Mouse (Mus musculus) forebrain, embryonic 13.5 days (tissue): ENCODE measurements around the gene Pibf1. TPM values are rescaled to one million over a fixed set of nuclear protein-coding genes. Genes with fewer than 3 reads are reported as not detected.

Experiments used
- ATAC-seq: fragments of 200-750 bp; cut with Nextera tagmentation; 2 replicates; pipeline ENCODE4 v1.8.0; 2017
- H3K27ac ChIP-seq: fragments of 300-500 bp; sonication (generic); 2 replicates; pipeline ENCODE4 v1.5.1; 2015; ENCODE audit warnings: inconsistent platforms, mild to moderate bottlenecking, moderate library complexity
- H3K27me3 ChIP-seq: fragments of 300-500 bp; sonication (generic); 2 replicates; pipeline ENCODE4 v1.6.1; 2015; ENCODE audit warnings: mild to moderate bottlenecking, inconsistent platforms
- H3K36me3 ChIP-seq: fragments of 300-500 bp; sonication (generic); 2 replicates; pipeline ENCODE4 v1.6.1; 2015; ENCODE audit warnings: mild to moderate bottlenecking, inconsistent platforms; ENCODE audit not compliant: poor library complexity, severe bottlenecking
- H3K4me1 ChIP-seq: fragments of 300-500 bp; sonication (generic); 2 replicates; pipeline ENCODE4 v1.6.1; 2015; ENCODE audit warnings: inconsistent platforms
- H3K4me2 ChIP-seq: fragments of 300-500 bp; sonication (generic); 2 replicates; pipeline ENCODE4 v1.6.1; 2015; ENCODE audit warnings: inconsistent platforms, mild to moderate bottlenecking, moderate library complexity
- H3K4me3 ChIP-seq: fragments of 300-500 bp; sonication (generic); 2 replicates; pipeline ENCODE4 v1.5.1; 2015; ENCODE audit warnings: mild to moderate bottlenecking, inconsistent platforms
- H3K9ac ChIP-seq: fragments of 300-500 bp; sonication (generic); 2 replicates; pipeline ENCODE4 v1.6.1; 2015; ENCODE audit warnings: mild to moderate bottlenecking, inconsistent platforms
- H3K9me3 ChIP-seq: fragments of 300-500 bp; sonication (generic); replicated peaks from 2 replicates; pipeline ENCODE4 v1.6.1; 2016; ENCODE audit warnings: inconsistent platforms
- WGBS: fragments of 180-500 bp; shearing (Covaris S2); methylation state at CpG from one replicate; pipeline ENCODE4 v1.1.7; 2015; 5-methylcytosine and 5-hydroxymethylcytosine counted together
- polyA plus RNA-seq: library from polyadenylated mRNA; unstranded; fragments of >200 nt; fragmentation: Nextera tagmentation; extraction: Ambion mirVana; gene quantifications from 2 replicates; pipeline ENCODE4 v1.2.1, GENCODE M21; 2015

Gene Pibf1
- polyA plus RNA-seq, 1 experiment from 2014 or later = 21.2 TPM

DNA sequence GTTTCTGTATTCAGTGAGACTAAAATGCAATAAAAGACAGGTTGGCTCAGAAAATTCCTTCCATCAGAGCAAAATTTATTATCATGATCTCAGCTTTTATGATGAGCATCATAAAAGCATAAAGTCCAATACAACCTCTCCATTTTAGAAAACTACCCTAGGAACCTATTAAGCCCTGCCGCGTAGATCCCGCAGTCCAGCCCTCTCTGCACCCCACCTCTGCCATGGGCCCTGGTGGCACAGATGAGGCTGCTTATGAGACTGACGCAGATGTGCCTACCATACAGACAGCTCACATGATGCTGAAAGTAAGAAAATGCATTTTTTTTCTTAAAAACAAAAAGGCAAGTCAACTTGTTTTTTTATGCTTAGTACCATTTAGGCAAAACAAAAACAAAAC is 126.7 kb downstream of the Pibf1 start:
- Histone ChIP-seq H3K9ac (no peak overlapping the region), H3K4me2 (no peak overlapping the region), H3K4me3 (no peak overlapping the region), H3K27me3 (no peaks in the 10 kb centered on the region), H3K9me3 (no peaks in the 10 kb centered on the region), H3K4me1 (no peaks in the 10 kb centered on the region), H3K27ac (no peak overlapping the region), H3K36me3 (no peaks in the 10 kb centered on the region; the same call in 1 of the 2 replicates)
- WGBS = 94% methylated on average over 4 of the region's 4 CpGs
- ATAC-seq = no peak

DNA sequence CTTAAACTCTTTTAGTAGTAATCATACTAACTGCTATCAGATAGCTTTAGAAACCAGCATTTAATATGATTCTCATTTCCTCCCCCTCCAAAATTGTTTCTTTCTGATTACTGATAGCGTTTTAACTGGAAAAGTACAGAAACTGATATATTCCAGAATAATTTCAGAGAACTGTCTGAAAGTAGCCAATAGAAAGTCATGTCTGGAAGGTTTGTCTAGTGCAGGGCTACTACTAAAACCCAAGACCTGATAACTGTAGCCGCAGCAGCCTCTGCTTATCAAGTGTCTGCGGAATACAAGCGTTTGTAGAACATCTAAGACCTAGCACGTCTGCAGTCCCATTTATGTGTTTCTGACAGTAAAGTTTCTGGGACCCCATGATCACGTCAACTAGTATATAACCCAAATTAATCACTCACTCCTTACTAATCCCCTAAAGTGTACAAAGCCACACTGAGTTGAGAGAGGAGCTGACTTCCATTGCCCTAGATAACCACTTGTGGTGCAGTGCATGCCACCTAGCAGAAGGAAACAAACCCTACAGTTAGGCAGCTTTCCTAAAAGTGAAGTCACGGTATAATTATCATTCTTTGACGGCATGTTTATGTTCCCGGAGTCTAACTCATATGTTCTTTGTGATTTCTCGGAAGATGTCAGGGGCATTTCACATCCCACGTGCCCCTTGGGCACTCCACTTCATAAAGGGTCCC is 130.0 kb downstream of the Pibf1 start:
- Histone ChIP-seq H3K36me3 (no peaks in the 10 kb centered on the region), H3K4me1 (no peaks in the 10 kb centered on the region), H3K9ac (no peak overlapping the region), H3K4me3 (no peak overlapping the region), H3K27me3 (no peaks in the 10 kb centered on the region), H3K9me3 (no peaks in the 10 kb centered on the region), H3K27ac (no peak overlapping the region), H3K4me2 (no peak overlapping the region)
- ATAC-seq = no peak
- WGBS = 93% methylated on average over 11 of the region's 11 CpGs

DNA sequence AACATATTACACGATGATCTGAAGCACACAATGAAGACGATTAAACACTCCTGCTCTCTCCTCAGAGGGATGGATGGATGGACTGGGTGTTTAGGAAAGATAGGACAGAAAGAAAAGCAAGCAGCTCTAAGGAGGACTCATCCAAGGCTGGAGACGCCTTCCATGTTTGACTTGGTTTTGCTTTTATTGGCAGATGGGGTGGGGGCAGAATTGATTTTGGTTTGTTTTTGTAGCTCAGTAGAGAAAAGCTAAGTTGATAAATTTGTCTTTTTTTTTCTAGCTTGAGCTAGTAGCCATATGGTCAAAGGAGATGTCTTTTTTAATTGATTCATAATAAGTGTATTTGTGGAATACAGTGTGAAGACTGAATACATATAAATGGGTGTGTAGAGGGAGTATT is 133.8 kb downstream of the Pibf1 start:
- WGBS = 94% methylated on average over 3 of the region's 3 CpGs
- H3K9me3 ChIP-seq = no peaks in the 10 kb centered on the region
- no peak overlapping the region for H3K4me2 ChIP-seq
- no peaks in the 10 kb centered on the region for H3K27me3 ChIP-seq
- H3K4me3 ChIP-seq = no peak overlapping the region
- no peak overlapping the region for H3K9ac ChIP-seq
- no peaks in the 10 kb centered on the region for H3K4me1 ChIP-seq
- H3K36me3 ChIP-seq = no peaks in the 10 kb centered on the region
- no peak overlapping the region for H3K27ac ChIP-seq
- no peak for ATAC-seq

DNA sequence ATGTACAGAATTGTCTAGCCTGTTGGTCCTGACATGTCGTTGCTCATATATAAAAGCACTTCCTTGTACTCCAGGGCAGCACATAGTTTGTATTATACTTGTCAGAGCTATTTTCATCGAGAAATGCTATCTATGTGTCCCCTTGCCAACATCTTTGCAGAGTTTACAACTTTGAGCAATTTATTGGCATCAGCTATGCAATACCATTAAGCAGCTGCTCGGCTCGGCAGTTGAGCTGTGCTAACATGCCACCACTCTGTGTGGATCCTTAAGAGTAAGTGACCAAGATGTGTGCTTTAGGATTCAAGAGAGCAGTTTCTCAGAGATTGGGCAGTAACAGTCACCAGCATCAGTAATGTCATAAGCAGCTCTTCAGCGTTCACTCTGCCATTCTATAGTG is 137.9 kb downstream of the Pibf1 start:
- 81% methylated on average over 5 of the region's 5 CpGs for WGBS
- no peak for ATAC-seq
- no peaks in the 10 kb centered on the region for H3K36me3 ChIP-seq
- H3K4me3 ChIP-seq = no peak overlapping the region
- H3K4me2 ChIP-seq = no peak overlapping the region
- H3K9me3 ChIP-seq = no peaks in the 10 kb centered on the region
- no peak overlapping the region for H3K27ac ChIP-seq
- H3K4me1 ChIP-seq = no peaks in the 10 kb centered on the region
- H3K9ac ChIP-seq = no peak overlapping the region
- no peaks in the 10 kb centered on the region for H3K27me3 ChIP-seq

DNA sequence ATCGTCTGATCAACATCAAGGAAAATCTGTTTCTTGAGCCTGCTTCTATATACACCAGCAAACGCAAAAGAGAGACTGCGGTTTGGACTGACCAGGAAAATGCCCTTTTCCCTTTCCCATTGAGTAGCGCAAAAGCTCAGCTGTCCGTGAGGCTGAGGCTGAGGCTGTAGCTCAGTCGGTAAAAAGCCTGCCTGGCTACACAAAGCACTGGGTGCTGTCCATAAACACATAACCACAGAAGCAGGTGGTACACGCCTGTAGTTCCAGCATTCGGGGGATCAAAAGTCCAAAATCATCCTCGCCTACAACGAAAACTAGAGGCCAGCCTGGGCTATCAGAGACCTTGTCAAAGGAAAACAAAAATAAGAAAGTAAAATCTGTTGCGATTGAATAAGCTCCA is 141.3 kb downstream of the Pibf1 start:
- Histone ChIP-seq H3K9me3 (no peaks in the 10 kb centered on the region), H3K4me2 (no peak overlapping the region), H3K9ac (no peak overlapping the region), H3K36me3 (peaks cover 6% of the 10 kb centered on the region; the same call in 1 of the 2 replicates), H3K27ac (no peak overlapping the region), H3K4me1 (no peaks in the 10 kb centered on the region), H3K4me3 (no peak overlapping the region), H3K27me3 (no peaks in the 10 kb centered on the region)
- no peak for ATAC-seq
- WGBS = 79% methylated on average over 11 of the region's 11 CpGs

DNA sequence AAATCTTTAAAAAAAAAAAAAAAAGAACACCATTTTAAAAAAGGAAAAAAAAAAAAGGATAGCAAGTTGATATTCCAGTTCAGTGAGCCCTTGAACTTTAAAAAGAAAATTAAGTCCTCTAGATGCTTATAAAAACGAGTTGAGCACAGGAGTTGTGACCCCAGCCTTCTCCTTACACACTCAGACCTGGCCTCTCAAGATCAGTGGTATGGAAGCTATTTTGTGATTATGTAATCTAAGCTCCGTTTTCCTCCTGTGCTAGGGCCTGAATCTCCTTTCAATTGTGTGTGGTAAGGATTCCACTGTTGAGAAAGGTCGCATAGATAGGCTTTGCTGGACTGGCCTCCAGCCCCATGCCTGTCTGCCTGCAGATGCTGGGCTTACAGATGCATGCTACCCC is 145.3 kb downstream of the Pibf1 start:
- Histone ChIP-seq H3K4me1 (no peaks in the 10 kb centered on the region), H3K4me2 (no peak overlapping the region), H3K36me3 (peaks cover 6% of the 10 kb centered on the region; the same call in 1 of the 2 replicates), H3K9ac (no peak overlapping the region), H3K27me3 (no peaks in the 10 kb centered on the region), H3K9me3 (no peaks in the 10 kb centered on the region), H3K27ac (no peak overlapping the region), H3K4me3 (no peak overlapping the region)
- ATAC-seq = no peak
- 73% methylated on average over 3 of the region's 3 CpGs for WGBS

DNA sequence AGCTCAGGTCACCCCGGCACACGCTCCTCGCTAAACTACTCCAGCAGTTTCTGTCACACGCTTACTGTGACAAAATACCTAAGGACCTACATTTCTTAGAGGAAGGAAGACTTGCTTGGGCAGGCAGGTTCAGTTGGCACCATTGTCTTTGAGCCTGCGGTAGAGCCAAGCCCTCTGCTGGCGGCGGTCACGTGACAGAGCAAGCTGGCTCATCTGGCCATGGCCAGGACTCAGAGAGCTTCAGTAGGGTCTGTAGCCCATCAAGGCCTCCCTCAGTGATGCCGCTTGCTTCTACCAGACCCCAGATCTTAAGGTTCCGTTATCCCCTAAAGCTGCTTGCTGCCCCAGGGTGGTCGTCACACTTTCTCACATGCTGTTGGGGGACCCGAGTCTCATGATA is 162.8 kb downstream of the Pibf1 start:
- WGBS = 98% methylated on average over 12 of the region's 12 CpGs
- Histone ChIP-seq H3K9ac (no peak overlapping the region), H3K4me2 (no peak overlapping the region), H3K27ac (no peak overlapping the region), H3K4me1 (no peaks in the 10 kb centered on the region), H3K4me3 (no peak overlapping the region), H3K36me3 (no peaks in the 10 kb centered on the region), H3K9me3 (no peaks in the 10 kb centered on the region), H3K27me3 (no peaks in the 10 kb centered on the region)
- no peak for ATAC-seq

DNA sequence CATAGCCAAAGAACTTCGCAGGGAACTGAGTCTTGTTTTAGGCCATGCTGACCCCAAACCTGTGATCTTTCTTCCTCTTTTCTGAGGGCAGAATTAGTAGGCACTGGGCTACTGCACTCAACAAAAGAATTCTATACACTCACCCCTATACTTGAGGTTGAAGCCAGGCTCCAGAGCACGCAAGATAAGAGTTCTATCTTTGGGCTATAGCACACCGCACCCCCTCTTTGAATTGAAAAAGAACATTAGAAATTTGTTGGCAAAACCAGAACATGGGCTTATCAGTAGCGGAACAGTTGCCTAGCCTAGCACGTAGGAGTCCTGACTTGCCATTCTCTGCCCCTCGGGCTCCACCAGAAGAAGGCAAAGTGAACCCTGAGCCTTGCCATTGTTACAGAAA is 164.6 kb downstream of the Pibf1 start:
- 94% methylated on average over 6 of the region's 6 CpGs for WGBS
- Histone ChIP-seq H3K4me3 (no peak overlapping the region), H3K27me3 (no peaks in the 10 kb centered on the region), H3K9ac (no peak overlapping the region), H3K36me3 (no peaks in the 10 kb centered on the region), H3K9me3 (no peaks in the 10 kb centered on the region), H3K4me1 (no peaks in the 10 kb centered on the region), H3K27ac (no peak overlapping the region), H3K4me2 (no peak overlapping the region)
- ATAC-seq = no peak

DNA sequence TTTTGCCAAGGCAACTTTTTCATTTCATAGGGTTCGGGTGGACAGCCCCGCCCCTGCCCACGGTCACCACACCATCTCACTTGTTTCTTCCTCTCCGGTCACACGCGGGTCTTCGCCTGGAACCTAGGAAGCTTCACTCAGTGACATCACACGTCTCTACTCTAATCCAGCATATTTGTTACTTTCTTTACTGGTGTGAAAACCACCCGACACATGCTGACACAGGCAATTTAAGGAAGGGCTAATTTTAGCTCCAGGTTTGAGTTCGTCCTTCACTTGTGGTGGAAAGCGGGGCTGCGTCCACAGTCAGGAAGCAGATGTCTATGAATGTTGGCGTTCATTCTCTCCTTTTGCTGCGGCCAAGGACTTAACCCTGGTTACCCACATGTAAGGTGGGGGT is 166.6 kb downstream of the Pibf1 start:
- no peaks in the 10 kb centered on the region for H3K9me3 ChIP-seq
- H3K27ac ChIP-seq = no peak overlapping the region
- H3K9ac ChIP-seq = no peak overlapping the region
- H3K4me3 ChIP-seq = no peak overlapping the region
- H3K36me3 ChIP-seq = no peaks in the 10 kb centered on the region
- WGBS = 95% methylated on average over 14 of the region's 14 CpGs
- no peaks in the 10 kb centered on the region for H3K27me3 ChIP-seq
- no peak overlapping the region for H3K4me2 ChIP-seq
- no peaks in the 10 kb centered on the region for H3K4me1 ChIP-seq
- ATAC-seq = no peak

DNA sequence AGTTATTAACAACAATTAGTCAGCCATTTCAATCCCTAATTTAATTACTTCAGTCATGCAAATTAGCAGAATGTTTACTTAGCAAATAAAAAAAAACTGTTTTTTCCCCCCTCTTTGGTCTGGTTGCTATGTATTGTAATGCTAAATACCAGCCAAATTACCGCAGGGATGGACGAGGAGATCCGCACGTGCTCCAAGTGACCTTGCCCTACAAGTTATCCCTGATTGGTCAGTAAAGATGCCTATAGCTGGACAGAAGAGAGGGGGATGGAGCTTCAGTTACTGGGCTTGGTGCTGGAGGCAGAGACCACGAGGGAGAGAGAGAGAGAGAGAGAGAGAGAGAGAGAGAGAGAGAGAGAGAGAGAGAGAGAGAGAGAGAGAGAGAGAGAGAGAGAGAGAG is 167.5 kb downstream of the Pibf1 start:
- Histone ChIP-seq H3K4me3 (no peak overlapping the region), H3K9ac (no peak overlapping the region), H3K4me1 (no peaks in the 10 kb centered on the region), H3K4me2 (no peak overlapping the region), H3K27me3 (no peaks in the 10 kb centered on the region), H3K9me3 (no peaks in the 10 kb centered on the region), H3K36me3 (no peaks in the 10 kb centered on the region), H3K27ac (no peak overlapping the region)
- WGBS = 43% methylated on average over 5 of the region's 5 CpGs
- ATAC-seq = no peak

DNA sequence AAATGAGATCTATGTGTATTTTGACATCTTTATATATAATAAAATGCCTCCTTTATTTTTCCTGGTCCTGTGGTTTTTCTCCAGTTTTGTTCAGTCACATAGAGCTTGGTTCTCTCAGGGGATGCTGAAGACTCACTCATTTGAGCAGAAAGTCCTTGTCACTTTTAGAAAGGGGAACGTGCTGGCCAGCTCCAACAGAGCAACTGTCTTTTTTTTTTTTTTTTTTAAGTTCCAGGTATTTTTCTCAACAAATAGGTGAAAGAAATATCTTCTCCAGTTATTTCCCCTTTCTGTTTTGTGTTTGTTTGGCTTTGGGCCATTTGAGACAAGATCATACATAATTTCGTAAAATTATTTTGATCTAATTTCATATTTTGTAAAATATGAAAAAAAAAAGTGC is 174.8 kb downstream of the Pibf1 start:
- no peaks in the 10 kb centered on the region for H3K27me3 ChIP-seq
- WGBS = 73% methylated on average over 2 of the region's 2 CpGs
- ATAC-seq = no peak

DNA sequence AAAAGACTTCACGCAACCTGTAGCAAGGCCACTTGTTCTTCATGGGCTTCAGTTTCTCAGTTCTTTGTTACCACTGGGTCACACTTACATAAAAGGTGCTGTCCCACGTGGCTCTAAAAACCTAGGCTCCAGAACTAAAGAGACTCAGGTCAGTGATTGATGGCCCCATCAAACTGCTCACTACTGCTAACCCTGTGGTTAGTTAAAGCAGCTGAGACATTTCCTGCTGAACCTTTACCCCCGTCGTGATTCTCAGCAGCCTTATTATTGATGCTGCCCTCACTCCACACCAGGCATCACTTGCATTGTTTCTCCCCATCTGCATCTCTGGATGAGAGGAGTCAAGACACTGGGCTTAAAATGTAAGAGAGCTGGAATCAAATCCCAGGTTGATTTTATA is 176.6 kb downstream of the Pibf1 start:
- Histone ChIP-seq H3K9ac (no peak overlapping the region), H3K4me2 (no peak overlapping the region), H3K27me3 (no peaks in the 10 kb centered on the region), H3K27ac (no peak overlapping the region), H3K9me3 (no peaks in the 10 kb centered on the region), H3K36me3 (no peaks in the 10 kb centered on the region), H3K4me3 (no peak overlapping the region), H3K4me1 (peaks cover 4% of the 10 kb centered on the region; the same call in 1 of the 2 replicates)
- ATAC-seq = no peak
- WGBS = 66% methylated on average over 4 of the region's 4 CpGs

More for the DNA sequence above, 174.8 kb downstream of the Pibf1 start:
- H3K9me3 ChIP-seq = no peaks in the 10 kb centered on the region
- peaks cover 4% of the 10 kb centered on the region; the same call in 1 of the 2 replicates for H3K4me1 ChIP-seq
- no peak overlapping the region for H3K9ac ChIP-seq
- no peak overlapping the region for H3K4me3 ChIP-seq
- H3K27ac ChIP-seq = no peak overlapping the region
- H3K4me2 ChIP-seq = no peak overlapping the region
- no peaks in the 10 kb centered on the region for H3K36me3 ChIP-seq

DNA sequence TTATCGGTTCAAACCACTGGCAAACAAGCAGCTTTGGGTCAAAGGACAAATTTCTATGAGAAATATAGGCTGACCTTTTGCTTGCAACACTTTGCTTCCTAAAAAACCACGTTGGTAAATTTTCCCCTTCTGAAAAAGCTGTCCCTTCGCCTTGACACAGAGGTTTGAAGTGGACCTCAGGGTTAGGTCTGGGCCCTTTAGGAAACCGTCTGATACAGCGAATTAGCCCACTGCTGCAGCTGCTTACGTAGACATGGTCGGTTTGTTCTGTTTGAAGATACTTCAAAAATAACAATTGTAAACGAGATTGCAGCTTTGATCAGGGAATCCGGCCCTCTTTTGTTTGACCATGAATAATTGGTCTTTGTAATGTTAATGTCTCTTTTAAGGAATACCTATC is 179.1 kb downstream of the Pibf1 start:
- no peak for ATAC-seq
- H3K36me3 ChIP-seq = no peaks in the 10 kb centered on the region

More for the DNA sequence above, 179.1 kb downstream of the Pibf1 start:
- Histone ChIP-seq H3K4me3 (no peak overlapping the region), H3K9me3 (no peaks in the 10 kb centered on the region), H3K4me2 (no peak overlapping the region), H3K27ac (no peak overlapping the region), H3K27me3 (no peaks in the 10 kb centered on the region), H3K4me1 (peaks cover 4% of the 10 kb centered on the region; the same call in 1 of the 2 replicates), H3K9ac (no peak overlapping the region)
- WGBS = 10% methylated on average over 9 of the region's 9 CpGs
